Mouse (Mus musculus) myocyte (in vitro differentiated cells): ENCODE measurements around the gene Jak2. TPM values are rescaled to one million over a fixed set of nuclear protein-coding genes. Genes with fewer than 3 reads are reported as not detected.

Experiments used
- H3K27me3 ChIP-seq: one replicate; pipeline ENCODE4 v1.6.1; 2011; ENCODE audit not compliant: control insufficient read depth, insufficient read depth, insufficient read length
- H3K36me3 ChIP-seq: one replicate; pipeline ENCODE4 v1.6.1; 2011; ENCODE audit not compliant: control insufficient read depth, insufficient read depth
- H3K4me2 ChIP-seq: one replicate; pipeline ENCODE4 v1.6.1; 2011; ENCODE audit warnings: low read depth, control low read depth
- H3K4me3 ChIP-seq: one replicate; pipeline ENCODE4 v1.5.1; 2011; ENCODE audit warnings: mild to moderate bottlenecking, control low read depth, moderate library complexity
- H3K79me2 ChIP-seq: one replicate; pipeline ENCODE4 v1.6.1; 2011; ENCODE audit not compliant: control insufficient read depth, insufficient read depth
- H3ac ChIP-seq: one replicate; pipeline ENCODE4 v1.6.1; 2011; ENCODE audit not compliant: control insufficient read depth, insufficient read length
- CEBPB ChIP-seq: IDR thresholded peaks from 2 replicates; pipeline ENCODE4 v1.6.1; 2011; ENCODE audit warnings: mild to moderate bottlenecking, moderate library complexity; ENCODE audit not compliant: poor library complexity, insufficient read depth, severe bottlenecking
- E2F4 ChIP-seq: IDR thresholded peaks from one replicate; pipeline ENCODE4 v1.6.1; 2011; ENCODE audit warnings: mild to moderate bottlenecking, control low read depth, moderate library complexity; ENCODE audit not compliant: insufficient read depth
- MAX ChIP-seq: IDR thresholded peaks from one replicate; pipeline ENCODE4 v1.6.1; 2011; ENCODE audit warnings: low read depth, mild to moderate bottlenecking, control low read depth
- MYOD1 ChIP-seq, 3 experiments: IDR thresholded peaks; one replicate each; pipeline ENCODE4 v1.6.1; 2011; ENCODE audit warnings: control low read depth in 2 of 3, low read depth in 2 of 3, mild to moderate bottlenecking in 2 of 3, moderate library complexity in 1 of 3; ENCODE audit not compliant: insufficient read length in 2 of 3, control insufficient read depth in 1 of 3
- MYOG ChIP-seq, 3 experiments: IDR thresholded peaks; one replicate each; pipeline ENCODE4 v1.6.1; 2011; ENCODE audit warnings: control low read depth in 2 of 3, low read depth in 2 of 3, mild to moderate bottlenecking in 2 of 3; ENCODE audit not compliant: insufficient read length in 2 of 3, control insufficient read depth in 1 of 3, insufficient read depth in 1 of 3
- POLR2A ChIP-seq: IDR thresholded peaks from one replicate; pipeline ENCODE4 v1.6.1; 2011; ENCODE audit warnings: low read depth, mild to moderate bottlenecking, control low read depth, moderate library complexity; ENCODE audit not compliant: insufficient read length
- POLR2AphosphoS2 ChIP-seq: IDR thresholded peaks from one replicate; pipeline ENCODE4 v1.6.1; 2011; ENCODE audit warnings: low read depth, control low read depth; ENCODE audit not compliant: insufficient read length
- REST ChIP-seq: IDR thresholded peaks from one replicate; pipeline ENCODE4 v1.6.1; 2011; ENCODE audit warnings: mild to moderate bottlenecking, control low read depth, moderate library complexity; ENCODE audit not compliant: insufficient read depth, insufficient read length
- SRF ChIP-seq: IDR thresholded peaks from one replicate; pipeline ENCODE4 v1.6.1; 2011; ENCODE audit warnings: low read depth; ENCODE audit not compliant: control insufficient read depth, insufficient read length
- TCF12 ChIP-seq: IDR thresholded peaks from one replicate; pipeline ENCODE4 v1.6.1; 2011; ENCODE audit warnings: mild to moderate bottlenecking, control low read depth; ENCODE audit not compliant: poor library complexity, insufficient read depth, severe bottlenecking
- TCF3 ChIP-seq: IDR thresholded peaks from one replicate; pipeline ENCODE4 v1.6.1; 2011; ENCODE audit warnings: low read depth, control low read depth; ENCODE audit not compliant: insufficient read length
- USF1 ChIP-seq: IDR thresholded peaks from one replicate; pipeline ENCODE4 v1.6.1; 2011; ENCODE audit warnings: low read depth, mild to moderate bottlenecking, control low read depth, moderate library complexity
- polyA plus RNA-seq: library from polyadenylated mRNA; unstranded; fragments of >200 nt; fragmentation: generic; extraction: Trizol; gene quantifications from one replicate; pipeline ENCODE4 v1.2.1, GENCODE M21; 2012; ENCODE audit warnings: missing spikeins

Gene Jak2
- polyA plus RNA-seq, 1 experiment = 3.3 TPM

GRCm38 (mm10) chr19:29325852-29326180 is 74.2 kb downstream of the Jak2 start:
- H3K36me3 ChIP-seq = no peaks in the 10 kb centered on the region
- H3K4me3 ChIP-seq = no peak overlapping the region
- H3K27me3 ChIP-seq = no peaks in the 10 kb centered on the region
- H3K4me2 ChIP-seq = peak overlapping the region; percentile 62
- TF ChIP-seq TCF12 = no peak
- no peak for TF ChIP-seq MYOD1 (IDR thresholded peaks at IDR 0.05; ENCODE audit: control insufficient read depth in 1 of 3, insufficient read length in 2 of 3, low read depth in 2 of 3)
- TF ChIP-seq SRF = no peak
- no peak for TF ChIP-seq POLR2A
- TF ChIP-seq TCF3 = no peak
- no peak overlapping the region for H3ac ChIP-seq
- H3K79me2 ChIP-seq = no peaks in the 10 kb centered on the region

DNA sequence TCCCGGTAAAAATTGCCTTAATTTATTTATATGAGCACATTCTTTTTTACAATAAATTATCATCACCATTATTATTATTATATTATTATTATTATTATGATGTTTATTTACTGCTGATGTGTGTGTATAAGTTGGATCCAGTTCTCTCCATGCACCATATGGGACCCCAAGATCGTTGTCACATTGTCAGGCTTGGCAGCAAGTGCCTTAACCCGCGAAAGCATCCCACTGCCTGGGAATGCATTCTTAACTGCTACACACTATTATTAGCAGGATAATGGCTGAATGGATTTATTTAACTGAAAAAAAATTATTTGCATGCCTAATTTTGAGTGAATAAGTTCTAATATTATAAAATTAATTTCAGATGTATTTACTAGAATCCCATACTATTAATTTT is 74.8 kb downstream of the Jak2 start:
- Histone ChIP-seq H3K4me2 (no peak overlapping the region), H3K27me3 (no peaks in the 10 kb centered on the region), H3K36me3 (no peaks in the 10 kb centered on the region), H3K4me3 (no peak overlapping the region), H3K79me2 (no peaks in the 10 kb centered on the region), H3ac (no peak overlapping the region)
- TF ChIP-seq MYOG (IDR thresholded peaks at IDR 0.05; ENCODE audit: control insufficient read depth in 1 of 3, insufficient read depth in 1 of 3, insufficient read length in 2 of 3, low read depth in 2 of 3) (no peak), CEBPB (no peak), E2F4 (no peak), SRF (no peak), POLR2AphosphoS2 (no peak), TCF3 (no peak), USF1 (no peak), MAX (no peak), MYOD1 (IDR thresholded peaks at IDR 0.05; ENCODE audit: control insufficient read depth in 1 of 3, insufficient read length in 2 of 3, low read depth in 2 of 3) (no peak), POLR2A (no peak), TCF12 (no peak), REST (no peak)

GRCm38 (mm10) chr19:29326822-29327552 is 75.4 kb downstream of the Jak2 start:
- Histone ChIP-seq H3K79me2 (no peaks in the 10 kb centered on the region), H3K4me3 (no peak overlapping the region), H3K27me3 (no peaks in the 10 kb centered on the region), H3K4me2 (no peak overlapping the region), H3ac (no peak overlapping the region), H3K36me3 (no peaks in the 10 kb centered on the region)
- no peak for TF ChIP-seq POLR2A
- TF ChIP-seq MYOD1 (IDR thresholded peaks at IDR 0.05; ENCODE audit: control insufficient read depth in 1 of 3, insufficient read length in 2 of 3, low read depth in 2 of 3) = no peak
- TF ChIP-seq USF1 = no peak
- no peak for TF ChIP-seq TCF12
- TF ChIP-seq MYOG (IDR thresholded peaks at IDR 0.05; ENCODE audit: control insufficient read depth in 1 of 3, insufficient read depth in 1 of 3, insufficient read length in 2 of 3, low read depth in 2 of 3) = no peak
- TF ChIP-seq SRF = no peak
- TF ChIP-seq REST = no peak
- no peak for TF ChIP-seq CEBPB
- TF ChIP-seq POLR2AphosphoS2 = no peak
- TF ChIP-seq MAX = no peak
- TF ChIP-seq TCF3 = no peak
- no peak for TF ChIP-seq E2F4

DNA sequence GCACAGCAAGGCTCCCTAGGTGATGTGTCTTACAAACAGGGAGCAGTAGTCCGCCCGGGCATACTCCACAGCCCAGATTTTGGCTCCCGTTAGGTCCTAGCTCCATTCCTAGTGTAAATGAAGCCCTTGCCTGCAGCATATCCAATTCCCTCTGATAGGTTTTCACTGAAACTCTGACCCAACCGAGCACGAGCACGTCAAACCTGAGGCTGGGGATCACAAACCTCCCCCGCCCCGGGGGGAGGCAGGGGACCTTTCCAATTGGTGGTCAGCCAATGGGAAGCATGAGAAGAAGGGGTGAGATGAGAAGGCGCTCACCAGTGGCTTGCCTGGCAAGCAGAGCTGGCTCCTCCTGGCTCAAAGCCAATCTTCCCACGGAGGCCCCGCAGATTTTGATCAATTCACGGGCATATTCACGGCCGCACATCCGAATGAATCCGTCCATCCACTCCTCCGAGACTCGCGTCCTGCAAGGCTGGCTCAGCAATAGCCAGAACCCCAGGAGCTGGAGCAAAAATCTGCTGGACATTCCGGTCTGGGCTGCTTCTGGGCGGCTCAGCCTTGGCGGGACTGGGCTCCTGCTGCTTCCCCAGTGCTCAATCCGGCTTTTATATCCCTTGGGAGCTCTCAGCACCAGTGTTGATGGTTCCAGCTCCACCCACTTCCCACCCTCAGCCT is 82.6 kb downstream of the Jak2 start, which contains the start of gene Rln1:
Rln1 (minus strand) TSS at position 603 of the 678 bp plus-strand sequence.
- TF ChIP-seq MYOD1 (IDR thresholded peaks at IDR 0.05; ENCODE audit: control insufficient read depth in 1 of 3, insufficient read length in 2 of 3, low read depth in 2 of 3) (no peak), REST (no peak), POLR2AphosphoS2 (no peak), TCF12 (no peak), CEBPB (no peak), POLR2A (no peak), MYOG (IDR thresholded peaks at IDR 0.05; ENCODE audit: control insufficient read depth in 1 of 3, insufficient read depth in 1 of 3, insufficient read length in 2 of 3, low read depth in 2 of 3) (no peak), E2F4 (no peak), USF1 (no peak), SRF (no peak), TCF3 (no peak), MAX (no peak)
- H3ac ChIP-seq = no peak within 1 kb of the TSS
- peak within 1 kb of the TSS; percentile 18 for H3K4me2 ChIP-seq
- no peak within 1 kb of the TSS for H3K4me3 ChIP-seq
- H3K79me2 ChIP-seq = no peaks in the 10 kb centered on the region
- peaks cover 9% of the 10 kb centered on the region for H3K27me3 ChIP-seq
- H3K36me3 ChIP-seq = no peaks in the 10 kb centered on the region
